Mouse (Mus musculus): ENCODE data around the gene Dlgap4. TPM values are rescaled to one million over a fixed set of nuclear protein-coding genes. Genes with fewer than 3 reads are reported as not detected.

Gene Dlgap4
- polyA plus RNA-seq, 1 experiment from 2014 or later: 124 TPM

- H3K4me1 ChIP-seq: no peaks in the 10 kb centered on the region
- H3K4me3 ChIP-seq: no peak overlapping the region
- no peaks in the 10 kb centered on the region for H3K9me3 ChIP-seq (replicated peaks)
- DNase-seq (ENCODE audit: low spot score): no peak
- no peak overlapping the region for H3K27ac ChIP-seq
- WGBS: 87% methylated on average over 2 of the region's 2 CpGs
- H3K27me3 ChIP-seq (ENCODE audit: low read depth, poor library complexity, severe bottlenecking): peaks cover 27% of the 10 kb centered on the region
- H3K36me3 ChIP-seq: no peaks in the 10 kb centered on the region
These were observed 9.7 kb downstream of the Dlgap4 start for GRCm38 (mm10) chr2:156623246-156623645.

- Histone ChIP-seq H3K27me3 (ENCODE audit: low read depth, poor library complexity, severe bottlenecking) (peaks cover 9% of the 10 kb centered on the region; the same call in 1 of the 2 replicates), H3K4me1 (no peaks in the 10 kb centered on the region), H3K27ac (no peak overlapping the region), H3K9me3 (replicated peaks) (no peaks in the 10 kb centered on the region), H3K4me3 (no peak overlapping the region), H3K36me3 (no peaks in the 10 kb centered on the region)
- WGBS: 86% methylated on average over 18 of the region's 18 CpGs
- no peak for DNase-seq (ENCODE audit: low spot score)
These were observed 11.8 kb downstream of the Dlgap4 start for GRCm38 (mm10) chr2:156625307-156625706.

GRCm38 (mm10) chr2:156626119-156626518 is 12.6 kb downstream of the Dlgap4 start:
- Histone ChIP-seq H3K4me1 (no peaks in the 10 kb centered on the region), H3K9me3 (replicated peaks) (no peaks in the 10 kb centered on the region), H3K27me3 (ENCODE audit: low read depth, poor library complexity, severe bottlenecking) (peaks cover 3% of the 10 kb centered on the region; the same call in 1 of the 2 replicates), H3K27ac (no peak overlapping the region), H3K4me3 (no peak overlapping the region), H3K36me3 (no peaks in the 10 kb centered on the region)
- 89% methylated on average over 9 of the region's 9 CpGs for WGBS
- DNase-seq (ENCODE audit: low spot score): no peak

GRCm38 (mm10) chr2:156626544-156626943 is 13.0 kb downstream of the Dlgap4 start:
- Histone ChIP-seq H3K4me3 (no peak overlapping the region), H3K36me3 (no peaks in the 10 kb centered on the region), H3K9me3 (replicated peaks) (no peaks in the 10 kb centered on the region), H3K27ac (no peak overlapping the region), H3K27me3 (ENCODE audit: low read depth, poor library complexity, severe bottlenecking) (no peaks in the 10 kb centered on the region), H3K4me1 (no peaks in the 10 kb centered on the region)
- 90% methylated on average over 8 of the region's 8 CpGs for WGBS
- no peak for DNase-seq (ENCODE audit: low spot score)

GRCm38 (mm10) chr2:156627917-156628316 is 14.4 kb downstream of the Dlgap4 start:
- WGBS: 74% methylated on average over 17 of the region's 17 CpGs
- no peak overlapping the region for H3K27ac ChIP-seq
- DNase-seq (ENCODE audit: low spot score): no peak
- H3K27me3 ChIP-seq (ENCODE audit: low read depth, poor library complexity, severe bottlenecking): no peaks in the 10 kb centered on the region
- no peaks in the 10 kb centered on the region for H3K9me3 ChIP-seq (replicated peaks)
- H3K4me1 ChIP-seq: no peaks in the 10 kb centered on the region
- no peak overlapping the region for H3K4me3 ChIP-seq
- H3K36me3 ChIP-seq: no peaks in the 10 kb centered on the region

- no peak overlapping the region for H3K27ac ChIP-seq
- no peak for DNase-seq (ENCODE audit: low spot score)
- no peaks in the 10 kb centered on the region for H3K27me3 ChIP-seq (ENCODE audit: low read depth, poor library complexity, severe bottlenecking)
- WGBS: 71% methylated on average over 1 of the region's 1 CpGs
- no peaks in the 10 kb centered on the region for H3K9me3 ChIP-seq (replicated peaks)
- no peak overlapping the region for H3K4me3 ChIP-seq
- H3K4me1 ChIP-seq: no peaks in the 10 kb centered on the region
- H3K36me3 ChIP-seq: no peaks in the 10 kb centered on the region
These were observed 16.8 kb downstream of the Dlgap4 start for GRCm38 (mm10) chr2:156630288-156630687.

GRCm38 (mm10) chr2:156632721-156633120 is 19.2 kb downstream of the Dlgap4 start:
- H3K4me1 ChIP-seq: no peaks in the 10 kb centered on the region
- DNase-seq (ENCODE audit: low spot score): no peak
- 89% methylated on average over 9 of the region's 9 CpGs for WGBS

GRCm38 (mm10) chr2:156635091-156635490 is 21.6 kb downstream of the Dlgap4 start:
- Histone ChIP-seq H3K36me3 (no peaks in the 10 kb centered on the region), H3K27ac (no peak overlapping the region), H3K4me1 (no peaks in the 10 kb centered on the region), H3K4me3 (no peak overlapping the region), H3K27me3 (ENCODE audit: low read depth, poor library complexity, severe bottlenecking) (no peaks in the 10 kb centered on the region), H3K9me3 (replicated peaks) (no peaks in the 10 kb centered on the region)
- WGBS: 90% methylated on average over 9 of the region's 9 CpGs
- DNase-seq (ENCODE audit: low spot score): no peak

More at GRCm38 (mm10) chr2:156632721-156633120, 19.2 kb downstream of the Dlgap4 start:
- H3K27ac ChIP-seq: no peak overlapping the region
- no peaks in the 10 kb centered on the region for H3K36me3 ChIP-seq
- H3K27me3 ChIP-seq (ENCODE audit: low read depth, poor library complexity, severe bottlenecking): no peaks in the 10 kb centered on the region
- no peak overlapping the region for H3K4me3 ChIP-seq
- no peaks in the 10 kb centered on the region for H3K9me3 ChIP-seq (replicated peaks)

- no peak overlapping the region for H3K27ac ChIP-seq
- no peaks in the 10 kb centered on the region for H3K27me3 ChIP-seq (ENCODE audit: low read depth, poor library complexity, severe bottlenecking)
- no peaks in the 10 kb centered on the region for H3K36me3 ChIP-seq
- 65% methylated on average over 2 of the region's 2 CpGs for WGBS
- no peak for DNase-seq (ENCODE audit: low spot score)
- no peaks in the 10 kb centered on the region for H3K9me3 ChIP-seq (replicated peaks)
- H3K4me3 ChIP-seq: no peak overlapping the region
- H3K4me1 ChIP-seq: peaks cover 23% of the 10 kb centered on the region
These were observed 27.6 kb downstream of the Dlgap4 start for GRCm38 (mm10) chr2:156641141-156641540.

- H3K27ac ChIP-seq: no peak overlapping the region
- H3K4me3 ChIP-seq: no peak overlapping the region
- H3K36me3 ChIP-seq: no peaks in the 10 kb centered on the region
- H3K4me1 ChIP-seq: peaks cover 23% of the 10 kb centered on the region
- H3K27me3 ChIP-seq (ENCODE audit: low read depth, poor library complexity, severe bottlenecking): no peaks in the 10 kb centered on the region
- WGBS: 17% methylated on average over 4 of the region's 4 CpGs
- no peaks in the 10 kb centered on the region for H3K9me3 ChIP-seq (replicated peaks)
- no peak for DNase-seq (ENCODE audit: low spot score)
These were observed 29.4 kb downstream of the Dlgap4 start for GRCm38 (mm10) chr2:156642931-156643330.

GRCm38 (mm10) chr2:156643406-156643805 is 29.9 kb downstream of the Dlgap4 start:
- no peak overlapping the region for H3K27ac ChIP-seq
- DNase-seq (ENCODE audit: low spot score): no peak
- H3K4me3 ChIP-seq: no peak overlapping the region
- peaks cover 23% of the 10 kb centered on the region for H3K4me1 ChIP-seq
- no peaks in the 10 kb centered on the region for H3K9me3 ChIP-seq (replicated peaks)
- WGBS: 44% methylated on average over 3 of the region's 3 CpGs
- H3K36me3 ChIP-seq: no peaks in the 10 kb centered on the region
- H3K27me3 ChIP-seq (ENCODE audit: low read depth, poor library complexity, severe bottlenecking): no peaks in the 10 kb centered on the region

GRCm38 (mm10) chr2:156645145-156645544 is 31.6 kb downstream of the Dlgap4 start:
- WGBS: 52% methylated on average over 6 of the region's 6 CpGs
- no peaks in the 10 kb centered on the region for H3K36me3 ChIP-seq

GRCm38 (mm10) chr2:156646877-156647276 is 33.4 kb downstream of the Dlgap4 start:
- WGBS: 72% methylated on average over 5 of the region's 5 CpGs
- no peaks in the 10 kb centered on the region for H3K27me3 ChIP-seq (ENCODE audit: low read depth, poor library complexity, severe bottlenecking)
- DNase-seq (ENCODE audit: low spot score): no peak
- H3K4me3 ChIP-seq: no peak overlapping the region
- H3K4me1 ChIP-seq: peaks cover 23% of the 10 kb centered on the region
- no peaks in the 10 kb centered on the region for H3K9me3 ChIP-seq (replicated peaks)
- H3K36me3 ChIP-seq: no peaks in the 10 kb centered on the region
- H3K27ac ChIP-seq: no peak overlapping the region

More at GRCm38 (mm10) chr2:156645145-156645544, 31.6 kb downstream of the Dlgap4 start:
- H3K9me3 ChIP-seq (replicated peaks): no peaks in the 10 kb centered on the region
- peaks cover 23% of the 10 kb centered on the region for H3K4me1 ChIP-seq
- DNase-seq (ENCODE audit: low spot score): no peak
- no peak overlapping the region for H3K4me3 ChIP-seq
- H3K27me3 ChIP-seq (ENCODE audit: low read depth, poor library complexity, severe bottlenecking): no peaks in the 10 kb centered on the region
- H3K27ac ChIP-seq: no peak overlapping the region

GRCm38 (mm10) chr2:156648042-156648441 is 34.5 kb downstream of the Dlgap4 start:
- H3K36me3 ChIP-seq: no peaks in the 10 kb centered on the region
- H3K27ac ChIP-seq: no peak overlapping the region
- 69% methylated on average over 5 of the region's 5 CpGs for WGBS
- H3K27me3 ChIP-seq (ENCODE audit: low read depth, poor library complexity, severe bottlenecking): no peaks in the 10 kb centered on the region
- no peaks in the 10 kb centered on the region for H3K9me3 ChIP-seq (replicated peaks)
- DNase-seq (ENCODE audit: low spot score): no peak
- H3K4me3 ChIP-seq: no peak overlapping the region
- peaks cover 21% of the 10 kb centered on the region for H3K4me1 ChIP-seq

Measured in limb, embryonic 10.5 days (tissue).